Mouse (Mus musculus) heart, adult 2 months (tissue): ENCODE results near the gene Ptpn11.

Experiments used
- CTCF ChIP-seq: fragments of 200-600 bp; IDR thresholded peaks from 2 replicates; pipeline ENCODE4 v1.8.1; 2022; ENCODE audit warnings: antibody characterized with exemption, mild to moderate bottlenecking, moderate library complexity
- POLR2A ChIP-seq: fragments of 200-500 bp; IDR thresholded peaks from 2 replicates; pipeline ENCODE4 v1.6.1; 2011; ENCODE audit warnings: mild to moderate bottlenecking, low read depth, low read length, control low read depth; ENCODE audit not compliant: insufficient read depth

DNA sequence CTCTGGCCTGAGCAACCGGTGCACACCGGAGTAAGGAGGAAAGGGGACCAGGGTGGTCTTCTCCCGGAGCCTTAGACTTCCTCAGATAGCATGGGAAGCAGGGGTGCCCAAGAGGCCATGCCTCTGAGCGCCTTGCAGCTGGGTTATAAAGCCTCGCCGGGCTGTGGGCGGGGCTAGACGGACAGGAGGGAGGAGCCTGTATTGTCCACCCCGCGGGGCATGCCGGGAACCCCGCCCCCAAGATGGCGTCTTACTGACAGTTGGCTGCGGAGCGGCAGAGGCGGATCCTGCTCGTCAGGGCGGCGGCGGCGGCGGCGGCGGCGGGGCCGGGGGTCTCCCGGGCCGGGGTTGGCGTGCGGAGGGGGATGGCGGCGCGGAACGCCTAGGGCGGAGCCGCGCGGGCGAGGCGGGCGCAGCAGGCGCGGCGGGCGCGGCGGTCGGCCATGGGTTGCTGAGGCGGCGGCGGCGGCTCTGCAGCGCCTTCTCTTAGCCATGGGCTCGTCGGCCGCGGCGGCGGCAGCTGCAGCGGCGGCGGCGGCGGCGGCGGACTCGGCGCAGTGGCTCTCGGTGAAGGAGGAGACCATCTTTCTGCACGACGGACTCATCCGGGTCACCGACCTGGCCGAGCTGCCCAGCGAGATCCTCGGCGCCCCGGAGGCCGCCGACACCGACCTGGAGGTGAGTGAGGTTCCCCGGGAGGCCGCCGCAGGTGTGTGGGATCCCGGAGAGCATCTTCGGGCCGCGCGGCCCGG lies 29.0 kb upstream of the Ptpn11 start, which contains the start of gene Hectd4:
- TF ChIP-seq CTCF (no peak), POLR2A (peak; percentile 79)
